Mouse (Mus musculus) cortical plate, adult 2 months (tissue): Measurements from ENCODE around the gene Gpd1.

Source experiments
- CTCF ChIP-seq: fragments of 200-500 bp; IDR thresholded peaks from 2 replicates; pipeline ENCODE4 v1.5.1; 2011; ENCODE audit warnings: mild to moderate bottlenecking, control low read depth, low read length; ENCODE audit not compliant: insufficient read depth; ENCODE audit errors: extremely low read depth
- POLR2A ChIP-seq: fragments of 200-500 bp; IDR thresholded peaks from 2 replicates; pipeline ENCODE4 v1.6.1; 2011; ENCODE audit warnings: mild to moderate bottlenecking, low read length, control low read depth; ENCODE audit not compliant: insufficient read depth; ENCODE audit errors: extremely low read depth

DNA sequence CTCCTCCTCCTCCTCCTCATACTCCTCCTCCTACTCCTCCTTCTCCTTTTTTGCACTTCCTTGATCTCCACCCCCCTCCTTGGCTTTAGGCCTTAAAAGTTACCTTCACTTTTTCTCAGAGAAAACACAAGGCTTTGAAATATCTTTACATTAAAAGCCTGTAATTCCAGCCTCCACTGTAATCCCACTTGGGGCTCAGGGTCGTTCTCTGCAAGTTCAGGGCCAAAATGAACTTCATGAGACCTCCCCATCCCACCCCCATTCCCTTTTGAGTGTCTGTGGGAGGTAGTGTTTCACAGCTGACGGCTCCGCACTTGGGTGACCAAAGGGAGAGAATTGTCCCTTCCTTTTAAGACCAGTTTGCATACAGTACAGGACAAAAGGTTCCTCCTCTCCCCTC lies 55.6 kb downstream of the Gpd1 start:
- TF ChIP-seq POLR2A (no peak), CTCF (no peak)
